Mouse (Mus musculus) kidney, adult 2 months (tissue): ENCODE measurements around the gene Mettl27.

Source experiments
- CTCF ChIP-seq: fragments of 200-500 bp; conservative IDR thresholded peaks from 2 replicates; pipeline ENCODE4 v1.5.1; 2011; ENCODE audit warnings: low read depth, mild to moderate bottlenecking, control low read depth, low read length, moderate library complexity, mixed read lengths; ENCODE audit not compliant: insufficient read depth, insufficient read length
- POLR2A ChIP-seq: fragments of 200-500 bp; IDR thresholded peaks from one replicate; pipeline ENCODE4 v1.6.1; 2011; ENCODE audit warnings: low read depth, low read length, control low read depth

GRCm38 (mm10) chr5:134936051-134936450 is 3.9 kb downstream of the Mettl27 start:
- TF ChIP-seq CTCF (no peak), POLR2A (no peak)
